Mouse (Mus musculus): ENCODE results near the gene Elavl3.

GRCm38 (mm10) chr9:22035300-22036044 lies 16.4 kb downstream of the Elavl3 start:
- TF ChIP-seq CTCF (IDR thresholded peaks at IDR 0.05; ENCODE audit: low read depth, low read length), result no peak
- no peak for TF ChIP-seq POLR2A (IDR thresholded peaks at IDR 0.05; ENCODE audit: extremely low read depth, insufficient read depth, low read length)

Data from liver, adult 2 months (tissue).